Mouse (Mus musculus) layer of hippocampus, adult 2 months (tissue): ENCODE results near the gene A630076J17Rik. TPM values are rescaled to one million over a fixed set of nuclear protein-coding genes. Genes with fewer than 3 reads are reported as not detected.
A peak's percentile ranks its signal among the peaks of the same experiment; 100 is the strongest.

ENCODE experiments used
- DNase-seq, 2 experiments: peaks; one replicate each; pipeline ENCODE4 v3.0.0; 2022; ENCODE audit warnings: low spot score in 2 of 2
- H3K27ac ChIP-seq: fragments of 200-600 bp; 2 replicates; pipeline ENCODE4 v1.8.1; 2022
- H3K4me3 ChIP-seq: fragments of 200-600 bp; 2 replicates; pipeline ENCODE4 v1.8.1; 2022; ENCODE audit warnings: mild to moderate bottlenecking
- CTCF ChIP-seq: fragments of 200-600 bp; conservative IDR thresholded peaks from 2 replicates; pipeline ENCODE4 v1.8.1; 2022; ENCODE audit warnings: antibody characterized with exemption, mild to moderate bottlenecking, moderate library complexity
- long read RNA-seq, 2 experiments: library from polyadenylated mRNA; stranded (forward); transcript quantifications; one replicate each; pipeline ENCODE4 v2.0.0; 2021; ENCODE audit warnings: borderline mapping rate in 2 of 2
- total RNA-seq, 2 experiments: library from RNA; stranded (reverse); gene quantifications; 2 replicates each; pipeline ENCODE4 v1.2.3; 2021

The A630076J17Rik gene
- total RNA-seq: not detected
- long read RNA-seq, experiment 1: 0 reads
- long read RNA-seq, experiment 2: 0 reads

DNA sequence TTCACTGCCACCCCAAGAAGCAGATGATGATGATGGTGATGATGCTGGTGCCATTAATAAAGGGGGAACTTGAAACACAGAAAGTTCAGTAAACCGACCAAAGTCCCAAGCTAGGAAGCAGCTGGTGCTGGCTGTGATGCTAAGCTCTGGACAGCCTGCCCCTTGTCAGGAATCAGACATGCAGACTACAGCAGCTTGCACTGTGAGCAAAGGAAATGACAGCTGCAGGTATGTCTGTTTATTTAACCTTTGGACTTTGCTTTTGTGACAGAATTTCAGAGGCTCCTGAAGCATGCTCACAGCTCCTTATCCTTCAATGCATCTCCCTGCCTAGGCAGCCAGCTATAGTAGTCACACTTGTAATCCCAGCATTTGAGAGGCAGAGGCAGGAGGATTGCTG is at the start of gene A630076J17Rik:
Gene A630076J17Rik, plus strand, starts transcription at position 88 of the 400 bp plus-strand sequence.
- no peak for DNase-seq
- no peak within 1 kb of the TSS for H3K27ac ChIP-seq
- no peak within 1 kb of the TSS for H3K4me3 ChIP-seq
- no peak for TF ChIP-seq CTCF

DNA sequence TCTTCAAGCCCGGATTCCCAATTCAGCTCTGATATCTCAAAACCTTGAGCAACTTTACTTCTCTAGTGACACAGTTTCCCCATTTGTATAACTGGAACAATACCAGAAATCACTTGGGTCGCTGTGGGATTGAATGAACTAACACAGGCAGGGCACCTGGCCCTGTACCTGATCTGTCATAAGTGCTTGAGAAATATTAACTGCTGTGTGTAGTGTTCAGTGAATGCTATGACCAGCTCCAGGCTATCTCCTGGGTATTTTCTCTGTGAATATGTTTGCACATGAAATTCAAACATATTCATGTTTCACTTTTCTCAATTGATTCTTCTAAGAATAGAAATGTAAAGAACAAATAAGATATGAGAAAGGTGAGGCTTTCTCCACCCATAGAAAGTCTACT is 49.6 kb upstream of the A630076J17Rik start:
- TF ChIP-seq CTCF: no peak
- DNase-seq: no peak

DNA sequence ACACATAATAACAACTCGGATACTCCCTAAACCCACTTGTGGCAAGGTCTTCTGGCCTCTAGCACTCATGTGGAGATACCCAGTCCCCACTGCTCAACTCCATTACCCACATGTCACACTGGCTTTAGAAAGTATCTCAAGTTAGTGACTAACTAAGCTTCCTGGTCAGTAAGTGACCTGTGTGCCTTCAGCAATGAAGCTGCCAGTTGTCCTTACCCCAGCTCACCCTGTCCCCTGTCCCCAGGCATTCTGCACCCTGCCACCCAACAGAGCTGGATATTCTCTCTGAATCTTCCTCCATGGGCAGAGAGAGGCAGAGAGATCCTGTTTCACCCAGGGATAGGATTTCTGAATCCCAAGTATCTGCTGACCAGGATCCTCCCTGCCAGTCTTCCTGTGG is 47.7 kb upstream of the A630076J17Rik start, which contains the start of gene Kcna10:
Gene Kcna10, plus strand, starts transcription at position 301 of the 400 bp plus-strand sequence.
- no peak within 1 kb of the TSS for H3K4me3 ChIP-seq
- no peak for TF ChIP-seq CTCF
- no peak within 1 kb of the TSS for H3K27ac ChIP-seq
- no peak for DNase-seq

More for the DNA sequence above, 49.6 kb upstream of the A630076J17Rik start:
- no peak overlapping the region for H3K27ac ChIP-seq
- no peak overlapping the region for H3K4me3 ChIP-seq

DNA sequence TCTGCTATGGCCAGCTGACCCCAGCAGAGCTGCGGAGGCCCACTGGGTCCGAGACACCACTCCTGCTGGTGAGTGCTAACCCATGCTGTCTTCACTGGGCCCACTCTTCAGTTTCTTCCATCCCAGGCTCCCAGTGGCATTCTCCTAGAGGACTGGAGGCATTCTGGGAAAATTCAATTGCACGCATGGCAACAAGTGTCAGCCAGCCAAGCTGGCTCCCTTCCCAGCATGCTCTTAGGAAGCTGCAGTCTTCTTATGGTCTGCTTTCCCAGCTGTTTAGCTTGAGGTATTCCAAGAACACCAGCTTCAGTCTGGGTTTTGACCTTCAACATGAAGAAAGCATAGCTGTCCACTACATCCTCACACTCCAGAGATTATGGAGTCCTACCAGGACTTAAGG is 47.2 kb upstream of the A630076J17Rik start:
- Histone ChIP-seq H3K27ac (no peak overlapping the region), H3K4me3 (no peak overlapping the region)
- TF ChIP-seq CTCF: no peak
- DNase-seq: no peak

DNA sequence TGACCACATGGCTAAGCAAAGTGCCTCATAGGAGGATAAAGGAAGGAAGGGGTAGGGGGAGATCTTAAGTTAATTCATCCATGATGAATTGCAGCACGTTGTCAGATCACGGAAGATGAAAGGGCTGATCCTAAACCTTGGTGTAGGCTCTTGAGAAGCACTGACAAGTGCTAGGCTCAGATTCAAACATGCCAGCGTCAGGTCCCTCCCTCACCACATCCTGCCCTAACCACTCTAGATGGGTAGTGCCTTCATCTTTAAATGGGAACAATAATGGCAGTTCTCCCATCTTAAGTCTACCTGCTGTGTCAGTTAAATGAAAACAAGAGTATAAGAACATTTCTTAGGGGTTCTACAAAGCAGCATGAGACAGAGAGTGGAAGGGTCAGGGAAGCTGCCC is 44.8 kb upstream of the A630076J17Rik start:
- no peak for DNase-seq
- H3K4me3 ChIP-seq: no peak overlapping the region
- H3K27ac ChIP-seq: no peak overlapping the region
- TF ChIP-seq CTCF: no peak

DNA sequence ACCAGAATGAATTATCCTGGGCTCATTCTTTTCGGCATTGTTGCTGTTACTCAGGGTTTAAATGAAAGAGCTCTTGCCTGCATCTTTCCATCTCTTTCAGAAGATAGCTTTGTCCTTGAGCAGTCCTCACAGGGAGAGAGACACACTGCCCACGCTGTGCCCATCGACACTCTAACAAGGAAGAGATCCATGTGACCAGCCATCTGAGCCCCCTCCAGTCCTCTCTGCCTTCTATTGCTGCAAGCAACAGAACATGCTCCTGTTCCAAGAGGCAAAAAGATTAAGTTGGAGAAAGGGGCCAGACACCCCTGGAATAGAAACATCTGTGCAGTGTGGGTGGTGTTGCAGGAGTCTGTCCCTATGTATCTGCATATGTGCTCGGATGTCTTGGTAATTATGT is 43.4 kb upstream of the A630076J17Rik start:
- DNase-seq: no peak

DNA sequence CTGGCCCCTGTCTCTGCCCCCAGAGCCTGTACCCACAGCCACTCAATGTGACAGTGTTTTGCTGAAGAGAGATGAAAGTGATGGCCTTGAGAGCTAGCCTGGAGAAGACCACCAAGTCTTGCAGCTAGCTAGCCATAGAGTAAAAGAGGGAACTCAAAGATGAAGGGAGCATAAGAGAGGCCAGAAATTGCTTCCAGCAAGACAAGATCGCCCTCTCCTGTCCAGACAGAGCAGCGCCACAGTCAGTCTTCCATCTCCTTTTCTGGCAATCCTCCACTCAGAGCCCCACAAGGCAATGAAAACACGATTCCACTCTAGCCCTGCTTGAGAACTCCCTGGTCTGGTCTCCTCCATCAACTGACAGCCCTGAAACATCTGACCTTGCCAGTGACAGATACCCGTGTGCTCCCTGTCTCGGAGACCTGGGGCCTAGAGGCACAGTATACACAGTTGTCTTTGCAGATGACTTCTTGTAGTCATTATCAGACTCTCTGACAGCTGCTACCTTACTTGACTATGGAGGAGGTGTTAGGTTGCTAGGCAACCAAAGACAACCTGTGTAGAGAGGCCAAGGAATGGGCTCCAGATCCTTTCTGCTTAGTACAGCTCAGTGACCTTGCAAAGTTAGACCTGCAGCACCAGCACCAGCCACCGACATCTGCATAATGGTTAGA is 42.1 kb upstream of the A630076J17Rik start:
- DNase-seq: peak; percentile 70 to 77
- TF ChIP-seq CTCF: peak; percentile 94
- H3K27ac ChIP-seq: no peak overlapping the region

More for the DNA sequence above, 43.4 kb upstream of the A630076J17Rik start:
- H3K4me3 ChIP-seq: no peak overlapping the region
- no peak overlapping the region for H3K27ac ChIP-seq
- TF ChIP-seq CTCF: no peak

DNA sequence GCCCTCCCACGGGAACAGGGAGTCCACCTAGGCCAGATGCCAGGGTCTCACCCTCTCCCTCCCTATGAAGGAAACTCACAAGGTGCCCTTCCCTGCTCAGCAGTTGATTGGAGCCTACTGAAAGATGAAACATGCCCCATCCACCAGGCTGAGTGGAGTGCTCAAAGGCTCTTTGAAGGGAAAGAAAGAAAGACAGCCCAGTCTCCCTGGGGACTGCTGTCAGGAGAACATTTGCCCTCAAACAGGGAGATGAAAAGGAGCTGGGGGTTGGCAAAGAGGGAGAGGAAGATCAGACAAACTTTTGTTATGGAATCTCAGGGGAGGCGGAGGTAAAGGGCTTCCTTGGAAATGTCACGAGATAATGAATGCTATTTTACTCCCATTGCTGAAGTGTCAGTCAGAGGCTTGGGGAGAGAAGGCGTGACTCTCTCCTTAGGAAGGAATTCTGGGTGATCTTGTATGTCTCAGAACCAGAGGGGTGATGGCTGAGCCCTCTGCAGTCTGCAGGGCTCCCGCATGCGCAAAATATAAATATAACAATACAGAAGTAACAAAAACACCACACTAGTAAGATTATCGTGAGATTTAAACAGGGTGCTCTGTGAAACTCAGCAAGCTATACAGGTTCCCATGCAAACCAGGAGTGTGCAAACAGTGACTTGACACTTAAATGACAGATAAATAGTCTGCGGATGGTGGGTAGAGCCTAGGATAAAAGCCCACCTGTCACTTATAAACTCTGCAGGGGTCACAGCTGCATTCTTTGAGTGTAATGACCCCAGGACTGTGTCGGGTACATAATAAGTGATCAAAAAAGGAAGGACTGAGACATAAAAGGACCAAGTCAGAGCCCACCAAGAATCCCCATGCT is 28.9 kb upstream of the A630076J17Rik start:
- no peak overlapping the region for H3K4me3 ChIP-seq
- H3K27ac ChIP-seq: no peak overlapping the region
- no peak for TF ChIP-seq CTCF
- no peak for DNase-seq

More for the DNA sequence above, 42.1 kb upstream of the A630076J17Rik start:
- no peak overlapping the region for H3K4me3 ChIP-seq

DNA sequence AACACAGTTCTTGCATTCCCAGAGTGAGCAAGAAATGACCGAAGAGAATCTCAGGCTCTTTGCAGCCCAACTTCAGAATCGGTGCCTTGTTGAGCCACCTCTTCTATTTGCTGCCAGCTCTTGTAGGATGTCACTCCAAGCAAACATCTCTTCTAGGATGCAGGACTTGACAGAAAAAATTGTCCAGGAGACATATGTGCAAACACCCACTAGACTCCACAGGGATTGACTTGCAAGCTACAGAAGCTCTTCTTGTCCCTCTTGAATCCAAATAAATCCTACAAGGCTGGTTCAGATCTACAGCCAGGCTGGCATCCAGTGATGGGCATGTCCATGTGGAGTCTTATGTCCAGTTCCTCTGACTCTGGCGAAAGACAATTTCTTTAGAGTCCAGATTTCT is 26.0 kb upstream of the A630076J17Rik start:
- no peak for DNase-seq
- Histone ChIP-seq H3K27ac (no peak overlapping the region), H3K4me3 (no peak overlapping the region)
- TF ChIP-seq CTCF: no peak

DNA sequence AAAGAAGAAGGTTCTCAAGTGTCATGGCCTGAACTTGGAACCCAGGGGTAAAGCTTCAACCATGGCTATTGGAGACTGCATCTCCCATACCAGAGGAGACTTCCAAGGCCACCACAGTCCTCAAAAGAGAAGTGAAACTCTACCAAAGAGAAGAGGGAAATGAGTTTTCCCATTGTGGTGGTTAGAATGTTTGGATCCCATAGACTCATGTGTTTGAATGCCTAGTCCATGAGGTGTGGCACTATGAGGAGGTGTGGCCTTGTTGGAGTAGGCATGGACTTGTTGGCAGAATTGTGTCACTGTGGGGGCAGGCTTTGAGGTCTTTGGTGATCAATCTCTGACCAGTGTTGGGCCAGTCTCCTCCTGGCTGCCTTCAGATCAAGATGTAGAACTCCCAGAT is 25.2 kb upstream of the A630076J17Rik start:
- H3K27ac ChIP-seq: no peak overlapping the region
- no peak for DNase-seq
- no peak overlapping the region for H3K4me3 ChIP-seq
- TF ChIP-seq CTCF: no peak

DNA sequence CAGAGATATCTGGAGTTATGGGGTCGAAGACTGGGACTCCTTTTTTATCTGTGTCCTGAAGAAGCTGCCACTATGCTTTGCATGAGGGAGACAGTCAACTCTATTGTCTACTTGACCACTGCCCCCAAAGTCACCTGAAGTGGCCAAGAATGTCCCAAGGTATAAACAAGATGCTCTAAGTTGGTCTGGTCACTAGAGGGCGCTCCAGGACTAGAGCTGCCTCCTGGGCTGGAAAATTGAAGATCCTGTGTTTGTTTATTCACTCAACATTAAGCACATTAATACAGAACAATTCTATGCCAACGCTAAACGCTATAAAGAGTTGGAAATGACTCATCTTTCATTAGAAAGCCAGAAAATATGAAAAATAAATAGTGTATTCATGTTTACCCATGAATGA is 24.4 kb upstream of the A630076J17Rik start:
- TF ChIP-seq CTCF: peak; percentile 99
- H3K4me3 ChIP-seq: no peak overlapping the region
- H3K27ac ChIP-seq: peak overlapping the region; percentile 43; the same call in 1 of the 2 replicates
- DNase-seq: peak; percentile 50 to 82

DNA sequence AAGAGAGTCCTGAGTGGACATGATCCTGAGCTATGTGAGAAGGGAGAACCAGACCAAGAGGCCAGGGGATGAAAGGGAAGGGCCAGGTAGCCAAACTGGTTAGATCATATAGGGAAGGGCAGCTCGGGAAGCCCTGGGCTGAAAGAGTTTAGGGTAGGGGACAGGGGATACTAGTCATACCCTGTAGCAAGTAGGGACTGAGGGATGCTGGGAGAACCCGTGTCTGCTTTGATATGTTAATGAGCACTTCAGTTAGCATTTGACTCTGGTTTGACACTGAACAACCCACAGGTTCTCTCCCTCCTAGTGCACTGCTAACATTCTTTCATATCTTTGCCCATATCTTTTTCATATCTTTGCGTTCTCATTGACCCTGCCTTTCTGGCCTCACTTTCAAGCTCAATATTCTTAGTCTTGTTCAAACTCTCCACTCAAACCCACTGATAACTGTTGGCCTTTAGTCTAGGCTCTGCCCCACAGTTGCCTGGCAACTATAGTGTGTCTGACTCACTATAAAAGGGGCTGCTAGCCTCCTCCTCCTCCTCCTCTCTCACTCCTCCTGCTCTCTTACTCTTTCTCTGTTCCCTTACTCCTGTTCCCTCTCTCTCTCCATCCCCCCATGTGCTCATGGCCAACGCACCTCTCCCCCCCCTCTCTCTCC is 23.8 kb upstream of the A630076J17Rik start:
- TF ChIP-seq CTCF: no peak
- no peak for DNase-seq
- no peak overlapping the region for H3K4me3 ChIP-seq
- peak overlapping the region; percentile 43; the same call in 1 of the 2 replicates for H3K27ac ChIP-seq
